In genomic region chr8:12730780-12731179, GRCm38 (mm10) we compare ENCODE assay signal across 9 mouse cellular contexts. TPM values are rescaled to one million over a fixed set of nuclear protein-coding genes. Genes with fewer than 3 reads are reported as not detected.
DNase-seq lines count a peak whose midpoint lies in the region; TF ChIP-seq lines count a peak whose summit lies in the region.
"Had no signal": no experiment of that assay in that cellular context is flagged by ENCODE, and none has a peak within 500 bp of the region (broad histone marks: within the 10 kb centered on the region; RNA-seq: fewer than 3 reads in every experiment).

No protein-coding gene starts in this region.

- no peak overlapping the region for H3K27ac ChIP-seq in left cerebral cortex, adult 2 months
- H3K27ac ChIP-seq in thymus, adult 2 months (ENCODE audit: control insufficient read depth, insufficient read depth, low read length) = no peak overlapping the region

- DNase-seq in left cerebral cortex, adult 2 months (ENCODE audit: extremely low spot score in 1 of 2, low spot score in 2 of 2) = peak; percentile 16 to 29
- no peak for DNase-seq in left cerebral cortex, postnatal 4 days
- DNase-seq in adrenal gland, postnatal 36 days = peak; percentile 82 to 88
- peak; percentile 39 for DNase-seq in gastrocnemius, postnatal 25 days
- DNase-seq in mesoderm, embryonic 11.5 days (ENCODE audit: low read depth, low spot score) = peak; percentile 25
- DNase-seq in liver = no peak
- DNase-seq in cerebellum, adult 11-12 months = no peak
- DNase-seq in thymus, adult 2 months = no peak
- DNase-seq: heart, postnatal 36 days had no signal

- H3K27me3 ChIP-seq in thymus, adult 2 months (ENCODE audit: control insufficient read depth, insufficient read depth, low read length) = no peaks in the 10 kb centered on the region

- no peaks in the 10 kb centered on the region for H3K4me1 ChIP-seq in thymus, adult 2 months (replicated peaks; ENCODE audit: control insufficient read depth, insufficient read depth, low read length)

- no peak for TF ChIP-seq CTCF in left cerebral cortex, adult 2 months (IDR thresholded peaks at IDR 0.05)
- no peak for TF ChIP-seq CTCF in thymus, adult 2 months (IDR thresholded peaks at IDR 0.05; ENCODE audit: borderline replicate concordance, control insufficient read depth, extremely low read depth, insufficient read depth, low read length, poor library complexity)

- H3K4me3 ChIP-seq in left cerebral cortex, adult 2 months = no peak overlapping the region
- H3K4me3 ChIP-seq in thymus, adult 2 months (ENCODE audit: control insufficient read depth, insufficient read depth, low read length) = no peak overlapping the region

- WGBS in thymus, adult 2 months = 86% methylated on average over 5 of the region's 5 CpGs

- intact Hi-C loops in left cerebral cortex, adult 2 months (cut with DNase I) = no loop called here
- intact Hi-C loops in left cerebral cortex, postnatal 4 days (cut with DNase I) = no loop called here

- TF ChIP-seq POLR2A in thymus, adult 2 months (IDR thresholded peaks at IDR 0.05; ENCODE audit: control insufficient read depth, extremely low read depth, insufficient read depth, low read length, poor library complexity) = no peak

- H3K36me3 ChIP-seq in thymus, adult 2 months (ENCODE audit: control insufficient read depth, insufficient read depth, low read length) = no peaks in the 10 kb centered on the region

RNA-seq across cellular contexts. Expression of gene Atp11a, which starts 26.0 kb away (rescaled TPM):
- total RNA-seq in left cerebral cortex, adult 2 months (2021) = 10 to 100 TPM; 47.5 to 55.7 TPM
- 10 to 100 TPM; 63.2 to 64.5 TPM for total RNA-seq in left cerebral cortex, postnatal 4 days (2021)
- 100 to 1,000 TPM; 121 to 149 TPM for total RNA-seq in adrenal gland, postnatal 36 days (2021)
- 10 to 100 TPM; 23.7 to 27.0 TPM for total RNA-seq in gastrocnemius, postnatal 25 days (2021)
- 60.9 and 64.8 TPM in 2 replicates for polyA plus RNA-seq in thymus, adult 2 months (2012; rRNA removed)

RNA-seq across cellular contexts. Expression of gene Tubgcp3, which starts 58.7 kb away (rescaled TPM):
- 10 to 100 TPM; 35.3 to 36.1 TPM for total RNA-seq in left cerebral cortex, adult 2 months (2021)
- total RNA-seq in left cerebral cortex, postnatal 4 days (2021) = 10 to 100 TPM; 33.9 to 37.2 TPM
- total RNA-seq in adrenal gland, postnatal 36 days (2021) = 10 to 100 TPM; 29.6 to 29.8 TPM
- 1 to 10 TPM; 7.5 to 7.7 TPM for total RNA-seq in gastrocnemius, postnatal 25 days (2021)
- polyA plus RNA-seq in thymus, adult 2 months (2012; rRNA removed) = 114 and 116 TPM in 2 replicates

Comparison
In these comparisons a context has a peak if more than half of its experiments do, and no peak if none do; other contexts are left out.
1. DNase-seq: peak in left cerebral cortex, adult 2 months (2 of 2), adrenal gland, postnatal 36 days (2 of 2), gastrocnemius, postnatal 25 days (single experiment) and mesoderm, embryonic 11.5 days (single experiment); none in left cerebral cortex, postnatal 4 days (single experiment), liver (single experiment), cerebellum, adult 11-12 months (single experiment) and thymus, adult 2 months (single experiment).